Mouse (Mus musculus) cortical plate, adult 2 months (tissue): Measurements from ENCODE around the gene Ndufb7.

Experiments
- CTCF ChIP-seq: fragments of 200-500 bp; IDR thresholded peaks from 2 replicates; pipeline ENCODE4 v1.5.1; 2011; ENCODE audit warnings: mild to moderate bottlenecking, control low read depth, low read length; ENCODE audit not compliant: insufficient read depth; ENCODE audit errors: extremely low read depth
- POLR2A ChIP-seq: fragments of 200-500 bp; IDR thresholded peaks from 2 replicates; pipeline ENCODE4 v1.6.1; 2011; ENCODE audit warnings: mild to moderate bottlenecking, low read length, control low read depth; ENCODE audit not compliant: insufficient read depth; ENCODE audit errors: extremely low read depth

DNA sequence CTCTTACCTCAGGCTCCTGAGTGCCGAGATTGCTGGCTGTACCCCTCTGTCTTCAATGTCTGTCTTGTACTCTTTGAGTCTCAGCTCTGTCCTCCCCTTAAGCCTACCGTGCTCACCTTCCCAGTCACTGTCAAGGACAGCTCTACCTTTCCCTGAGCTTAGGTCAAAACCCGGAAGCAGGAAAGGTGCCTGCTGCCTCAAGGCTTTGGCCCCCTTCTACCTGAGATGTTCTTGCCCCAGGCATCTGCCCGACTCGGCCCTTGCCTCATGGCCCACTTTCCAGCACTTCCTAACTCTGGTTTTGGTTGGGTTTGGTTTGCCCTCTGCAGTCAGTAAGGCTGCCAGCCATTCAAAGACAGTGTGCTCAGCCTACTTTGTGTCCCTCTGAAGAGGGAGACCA is 2.3 kb downstream of the Ndufb7 start:
- no peak for TF ChIP-seq POLR2A
- no peak for TF ChIP-seq CTCF
